Mouse (Mus musculus): ENCODE measurements around the gene Atp6v1f.

Gene Atp6v1f

GRCm38 (mm10) chr6:29467583-29468354, at the start of gene Atp6v1f:
Gene Atp6v1f (plus strand): TSS chr6:29467718.
- ChIA-PET CTCF (interaction anchor here in 3 of 4 experiments (0.6 to 1.8 kb wide), 6 partner anchors 17 to 340 kb away, joined by 3 to 6 read pairs (median 4); no protein-coding TSS in a partner anchor), POLR2A (interaction anchor here in 3 of 4 experiments (0.6 to 1.9 kb wide), 26 partner anchors 9 to 449 kb away, joined by 3 to 14 read pairs (median 4); partner anchors contain the start of genes Calu (in 2 of the 3), Hilpda (in 1 of the 3), Impdh1 (in 1 of the 3) and Strip2 (in 1 of the 3))

- ChIA-PET CTCF (interaction anchor here in 1 of 4 experiments (1.2 kb wide), 1 partner anchor 18 kb away, joined by 3 read pairs; no protein-coding TSS in a partner anchor), POLR2A (interaction anchor here in 1 of 4 experiments (1.9 kb wide), 1 partner anchor 14 kb away, joined by 7 read pairs; no protein-coding TSS in a partner anchor)
These were observed 46.9 kb upstream of the Atp6v1f start for GRCm38 (mm10) chr6:29420596-29420995.

- CTCF ChIA-PET: interaction anchor here in 1 of 4 experiments (0.7 to 0.9 kb wide), 2 partner anchors 17 to 60 kb away, joined by 3 read pairs; no protein-coding TSS in a partner anchor
- POLR2A ChIA-PET: no interaction called here
These were observed 42.4 kb upstream of the Atp6v1f start for GRCm38 (mm10) chr6:29425118-29425517.

- POLR2A ChIA-PET: no interaction called here
These were observed 41.2 kb upstream of the Atp6v1f start for GRCm38 (mm10) chr6:29426331-29426730.

GRCm38 (mm10) chr6:29428171-29428570, 39.3 kb upstream of the Atp6v1f start:
- ChIA-PET POLR2A (interaction anchor here in 1 of 4 experiments (0.7 kb wide), 1 partner anchor 21 kb away, joined by 3 read pairs; no protein-coding TSS in a partner anchor), CTCF (interaction anchor here in 2 of 4 experiments (0.7 to 1.0 kb wide), 2 partner anchors 25 kb away, joined by 3 to 4 read pairs; no protein-coding TSS in a partner anchor)

More at GRCm38 (mm10) chr6:29426331-29426730, 41.2 kb upstream of the Atp6v1f start:
- CTCF ChIA-PET: interaction anchor here in 1 of 4 experiments (0.6 kb wide), 1 partner anchor 397 kb away, joined by 3 read pairs; no protein-coding TSS in a partner anchor

GRCm38 (mm10) chr6:29430681-29431420, 36.7 kb upstream of the Atp6v1f start:
- POLR2A ChIA-PET: interaction anchor here (0.6 to 6.6 kb wide), 10 partner anchors 9 to 125 kb away, joined by 3 to 36 read pairs (median 3); partner anchors contain the start of gene Irf5 (in 1 of the 4)

GRCm38 (mm10) chr6:29431473-29431872, 36.0 kb upstream of the Atp6v1f start:
- ChIA-PET POLR2A (interaction anchor here in 3 of 4 experiments (0.5 to 6.6 kb wide), 8 partner anchors 18 to 310 kb away, joined by 3 to 36 read pairs (median 3); partner anchors contain the start of gene Irf5 (in 1 of the 3)), CTCF (interaction anchor here in 2 of 4 experiments (0.6 to 1.7 kb wide), 3 partner anchors 28 to 1139 kb away, joined by 3 to 6 read pairs (median 4); no protein-coding TSS in a partner anchor)

More at GRCm38 (mm10) chr6:29430681-29431420, 36.7 kb upstream of the Atp6v1f start:
- CTCF ChIA-PET: interaction anchor here in 2 of 4 experiments (0.6 to 1.7 kb wide), 4 partner anchors 28 to 1140 kb away, joined by 3 to 6 read pairs (median 4); no protein-coding TSS in a partner anchor

GRCm38 (mm10) chr6:29432156-29432555, 35.4 kb upstream of the Atp6v1f start:
- POLR2A ChIA-PET: interaction anchor here in 1 of 4 experiments (0.6 to 6.6 kb wide), 2 partner anchors 18 to 191 kb away, joined by 3 to 36 read pairs; no protein-coding TSS in a partner anchor

GRCm38 (mm10) chr6:29432676-29433037, 34.9 kb upstream of the Atp6v1f start:
- POLR2A ChIA-PET: interaction anchor here in 1 of 4 experiments (0.6 to 6.6 kb wide), 2 partner anchors 17 to 191 kb away, joined by 3 to 36 read pairs; no protein-coding TSS in a partner anchor

More at GRCm38 (mm10) chr6:29432156-29432555, 35.4 kb upstream of the Atp6v1f start:
- CTCF ChIA-PET: interaction anchor here in 1 of 4 experiments (0.6 to 1.2 kb wide), 2 partner anchors 20 to 747 kb away, joined by 3 to 4 read pairs; no protein-coding TSS in a partner anchor

GRCm38 (mm10) chr6:29433038-29433803, 34.3 kb upstream of the Atp6v1f start, which contains the start of gene Flnc:
Gene Flnc (plus strand): TSS chr6:29433256.
- ChIA-PET POLR2A (interaction anchor here (0.5 to 6.6 kb wide), 13 partner anchors 14 to 103 kb away, joined by 3 to 36 read pairs (median 5); partner anchors contain the start of genes Calu (in 2 of the 4) and Opn1sw (in 1 of the 4)), CTCF (interaction anchor here in 2 of 4 experiments (0.6 to 1.4 kb wide), 3 partner anchors 21 to 96 kb away, joined by 3 to 6 read pairs (median 5); partner anchors contain the start of gene Ccdc136 (in 1 of the 2))

More at GRCm38 (mm10) chr6:29432676-29433037, 34.9 kb upstream of the Atp6v1f start:
- CTCF ChIA-PET: interaction anchor here in 2 of 4 experiments (0.6 to 1.4 kb wide), 3 partner anchors 20 to 97 kb away, joined by 3 to 6 read pairs (median 5); partner anchors contain the start of gene Ccdc136 (in 1 of the 2)

- ChIA-PET CTCF (interaction anchor here (0.5 to 1.4 kb wide), 13 partner anchors 10 to 1857 kb away, joined by 3 to 7 read pairs (median 4); partner anchors contain the start of gene Ccdc136 (in 1 of the 4)), POLR2A (interaction anchor here (0.5 to 6.6 kb wide), 17 partner anchors 10 to 130 kb away, joined by 3 to 36 read pairs (median 4); partner anchors contain the start of genes Calu (in 2 of the 4), Atp6v1f (in 1 of the 4) and Opn1sw (in 1 of the 4))
These were observed 33.4 kb upstream of the Atp6v1f start for GRCm38 (mm10) chr6:29433804-29434795.

GRCm38 (mm10) chr6:29434911-29435691, 32.4 kb upstream of the Atp6v1f start:
- ChIA-PET POLR2A (interaction anchor here in 3 of 4 experiments (0.5 to 6.6 kb wide), 21 partner anchors 11 to 317 kb away, joined by 3 to 36 read pairs (median 4); partner anchors contain the start of genes Calu (in 2 of the 3), Atp6v1f (in 1 of the 3), Ccdc136 (in 1 of the 3) and Opn1sw (in 1 of the 3)), CTCF (interaction anchor here (0.5 to 1.4 kb wide), 15 partner anchors 9 to 237 kb away, joined by 3 to 5 read pairs (median 4); no protein-coding TSS in a partner anchor)

GRCm38 (mm10) chr6:29435940-29436451, 31.5 kb upstream of the Atp6v1f start:
- ChIA-PET POLR2A (interaction anchor here in 3 of 4 experiments (0.6 to 6.6 kb wide), 22 partner anchors 9 to 317 kb away, joined by 3 to 36 read pairs (median 3); partner anchors contain the start of genes Atp6v1f (in 1 of the 3), Calu (in 1 of the 3), Ccdc136 (in 1 of the 3) and Irf5 (in 1 of the 3)), CTCF (interaction anchor here in 3 of 4 experiments (0.6 to 1.3 kb wide), 6 partner anchors 8 to 81 kb away, joined by 3 to 5 read pairs (median 4); no protein-coding TSS in a partner anchor)

GRCm38 (mm10) chr6:29436461-29436934, 31.0 kb upstream of the Atp6v1f start:
- ChIA-PET CTCF (interaction anchor here (0.5 to 1.2 kb wide), 6 partner anchors 8 to 321 kb away, joined by 3 to 5 read pairs (median 4); no protein-coding TSS in a partner anchor), POLR2A (interaction anchor here in 3 of 4 experiments (0.6 to 6.6 kb wide), 17 partner anchors 8 to 318 kb away, joined by 3 to 36 read pairs (median 4); partner anchors contain the start of genes Calu (in 1 of the 3), Irf5 (in 1 of the 3), Opn1sw (in 1 of the 3) and Tnpo3 (in 1 of the 3))
